Mouse (Mus musculus) olfactory bulb, adult 2 months (tissue): ENCODE results near the gene Zbtb1.

ENCODE experiments used
- CTCF ChIP-seq: fragments of 200-500 bp; IDR thresholded peaks from 2 replicates; pipeline ENCODE4 v1.5.1; 2012; ENCODE audit warnings: low read depth, mild to moderate bottlenecking, low read length, moderate library complexity; ENCODE audit not compliant: insufficient read depth
- POLR2A ChIP-seq: fragments of 200-500 bp; IDR thresholded peaks from 2 replicates; pipeline ENCODE4 v1.6.1; 2012; ENCODE audit warnings: mild to moderate bottlenecking, low read depth, low read length, moderate library complexity; ENCODE audit not compliant: insufficient read depth

DNA sequence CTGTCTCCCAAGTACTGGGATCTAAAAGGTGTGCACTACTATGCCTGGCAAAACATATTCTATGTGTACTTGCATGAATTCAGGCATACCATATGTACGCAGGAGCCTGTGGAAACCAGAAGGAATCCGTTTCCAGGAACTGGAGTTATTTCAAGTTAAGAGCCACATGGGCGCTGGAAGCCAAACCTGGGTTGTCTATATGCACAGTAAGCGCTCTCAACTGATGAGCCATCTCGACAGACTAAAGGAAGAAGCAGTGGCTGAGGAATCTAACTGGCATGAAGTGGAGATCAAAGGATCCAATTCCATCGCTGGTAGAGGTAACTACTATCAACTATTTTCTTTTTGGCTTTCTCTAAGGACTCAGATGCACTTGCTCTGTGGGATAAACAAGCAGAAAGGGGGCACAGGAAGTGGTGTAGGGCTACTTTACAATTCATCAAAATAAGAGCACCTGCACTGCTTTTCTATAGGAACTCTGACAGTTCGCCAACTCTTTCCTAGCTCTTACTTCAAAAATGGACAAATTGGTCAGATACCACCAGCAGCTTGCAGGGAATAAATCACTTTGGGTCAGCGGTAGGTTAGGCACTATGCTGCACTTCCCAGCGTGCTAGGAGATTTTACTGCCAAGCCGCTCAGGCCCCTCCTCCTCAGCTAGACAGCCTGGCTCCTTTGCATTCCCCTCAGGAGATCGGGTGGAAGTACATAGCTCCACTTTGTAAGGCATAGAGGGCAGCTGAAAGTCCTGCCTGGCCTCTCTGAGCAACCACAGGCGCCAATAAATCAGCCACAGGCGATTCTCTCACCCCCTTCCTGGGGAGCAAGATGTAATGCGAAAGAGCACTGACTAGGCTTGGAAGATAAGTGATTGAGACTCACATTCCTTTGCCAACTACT lies 2.7 kb upstream of the Zbtb1 start:
- TF ChIP-seq CTCF (no peak), POLR2A (no peak)
